Mouse (Mus musculus) cerebellum, adult 2 months (tissue): ENCODE measurements around the gene Cst11.

Experiments
- CTCF ChIP-seq: fragments of 200-500 bp; IDR thresholded peaks from 2 replicates; pipeline ENCODE4 v1.5.1; 2011; ENCODE audit warnings: low read depth, mild to moderate bottlenecking, control low read depth, low read length, moderate library complexity, borderline replicate concordance; ENCODE audit not compliant: insufficient read depth
- POLR2A ChIP-seq: fragments of 200-500 bp; IDR thresholded peaks from 2 replicates; pipeline ENCODE4 v1.6.1; 2011; ENCODE audit warnings: low read length, control low read depth, borderline replicate concordance; ENCODE audit not compliant: insufficient read depth

GRCm38 (mm10) chr2:148751893-148752813 lies 19.1 kb downstream of the Cst11 start:
- TF ChIP-seq POLR2A (no peak), CTCF (peak; percentile 51)
